Mouse (Mus musculus) gonadal fat pad, adult 2 months (tissue): ENCODE measurements around the gene Olfr1101. TPM values are rescaled to one million over a fixed set of nuclear protein-coding genes. Genes with fewer than 3 reads are reported as not detected.

Source experiments
- DNase-seq: peaks from one replicate; pipeline ENCODE4 v3.0.0-alpha.2; 2012; ENCODE audit warnings: low read depth
- polyA plus RNA-seq: library from polyadenylated mRNA; depleted of rRNA; stranded (reverse); fragments of >200 nt; gene quantifications from 2 replicates; pipeline ENCODE4 v1.2.3, GENCODE M21; 2012; rRNA removed

The Olfr1101 gene
- not detected in 2 replicates for polyA plus RNA-seq

GRCm38 (mm10) chr2:86991121-86991520 is at the start of gene Olfr1101:
TSS of gene Olfr1101 (minus strand) at chr2:86991221.
- DNase-seq: no peak

DNA sequence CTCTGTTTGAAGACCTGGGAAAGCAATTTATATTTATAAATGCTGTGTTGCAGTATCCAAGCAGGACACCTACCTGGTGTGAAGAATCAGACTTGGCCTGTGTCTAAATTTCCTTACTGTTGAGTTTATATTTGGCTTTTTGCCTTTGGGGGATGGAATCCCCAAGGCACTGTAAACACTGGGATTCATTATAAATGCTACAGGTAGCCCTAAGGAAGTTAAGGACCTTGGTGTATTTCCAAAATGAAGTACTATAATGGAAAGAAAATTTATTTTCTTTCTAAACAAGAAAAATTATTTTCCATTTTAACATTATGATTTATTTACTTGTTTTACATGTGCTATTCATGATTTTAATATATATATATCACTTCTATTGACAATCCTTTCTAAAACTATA is 45.4 kb upstream of the Olfr1101 start, which contains the start of gene Olfr1105:
Olfr1105 (minus strand) TSS at position 101 of the 400 bp plus-strand sequence.
- DNase-seq: no peak

DNA sequence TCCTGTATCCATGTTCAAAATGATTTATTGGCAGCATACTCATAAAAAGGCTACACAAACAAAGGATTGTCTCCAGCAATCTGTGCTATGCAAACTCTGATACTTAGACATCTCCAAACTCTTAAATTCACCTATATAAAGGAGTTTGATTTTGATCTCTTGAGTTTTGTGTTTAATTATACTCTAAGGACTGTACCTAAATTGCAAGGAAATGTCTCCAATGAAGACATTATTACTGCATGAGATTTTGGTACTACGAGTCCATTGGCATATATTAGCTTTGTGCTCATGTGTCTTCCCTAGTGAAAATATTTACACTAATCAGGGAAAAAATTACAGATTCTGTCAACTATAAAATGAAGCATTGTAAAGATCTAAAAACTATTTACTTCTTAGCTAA is 36.0 kb upstream of the Olfr1101 start, which contains the start of gene Olfr1104:
Olfr1104 (minus strand) TSS at position 101 of the 400 bp plus-strand sequence.
- DNase-seq: no peak

- DNase-seq: no peak
Observed at GRCm38 (mm10) chr2:86998098-86998497, 7.1 kb upstream of the Olfr1101 start, which contains the start of gene Olfr1102. TSS of gene Olfr1102 (plus strand) at chr2:86998398.

DNA sequence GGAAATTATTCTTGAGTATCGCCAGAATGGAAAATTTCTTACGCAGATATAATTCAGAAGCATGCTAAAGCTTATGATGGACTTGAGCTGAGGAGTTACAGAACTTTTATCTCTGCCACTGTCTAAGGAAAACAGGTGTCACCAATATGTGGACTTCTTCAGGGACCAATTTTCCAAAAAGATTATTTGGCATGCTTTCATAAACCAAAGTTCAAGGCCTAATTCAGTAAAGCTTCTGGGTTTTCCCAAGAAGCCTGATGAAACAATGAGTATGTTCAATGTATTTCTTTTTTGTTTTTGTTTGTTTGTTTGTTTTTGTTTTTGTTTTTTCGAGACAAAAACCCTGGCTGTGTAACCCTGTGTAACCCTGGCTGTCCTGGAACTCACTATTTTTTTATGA is 11.2 kb downstream of the Olfr1101 start, which contains the start of gene Olfr1100:
Olfr1100 (minus strand) TSS at position 101 of the 400 bp plus-strand sequence.
- no peak for DNase-seq

GRCm38 (mm10) chr2:86960593-86960992 is 30.4 kb downstream of the Olfr1101 start, which contains the start of gene Olfr1099:
TSS of gene Olfr1099 (minus strand) at chr2:86960693.
- DNase-seq: no peak

Other genes starting within 250 kb of the Olfr1101 start
- gene Olfr1090, start 232.2 kb downstream of the Olfr1101 start, polyA plus RNA-seq: not detected in 2 replicates
- not detected in 2 replicates for gene Olfr1093, start 208.7 kb downstream of the Olfr1101 start, polyA plus RNA-seq
- gene Olfr141, start 181.2 kb downstream of the Olfr1101 start, polyA plus RNA-seq: not detected in 2 replicates
- not detected in 2 replicates for gene Olfr1094, start 166.6 kb downstream of the Olfr1101 start, polyA plus RNA-seq
- not detected in 2 replicates for gene Olfr1095, start 139.5 kb downstream of the Olfr1101 start, polyA plus RNA-seq
- not detected in 2 replicates for gene Gm13723, start 116.4 kb downstream of the Olfr1101 start, polyA plus RNA-seq
- not detected in 2 replicates for gene Olfr1097, start 99.0 kb downstream of the Olfr1101 start, polyA plus RNA-seq
- gene Olfr1098, start 66.7 kb downstream of the Olfr1101 start, polyA plus RNA-seq: not detected in 2 replicates
- not detected in 2 replicates for gene Olfr1099, start 30.5 kb downstream of the Olfr1101 start, polyA plus RNA-seq
- gene Olfr1100, start 11.3 kb downstream of the Olfr1101 start, polyA plus RNA-seq: not detected in 2 replicates
- not detected in 2 replicates for gene Olfr1102, start 7.2 kb upstream of the Olfr1101 start, polyA plus RNA-seq
- gene Olfr1104, start 35.9 kb upstream of the Olfr1101 start, polyA plus RNA-seq: not detected in 2 replicates
- not detected in 2 replicates for gene Olfr1105, start 45.3 kb upstream of the Olfr1101 start, polyA plus RNA-seq
- gene Olfr1106, start 61.1 kb upstream of the Olfr1101 start, polyA plus RNA-seq: not detected in 2 replicates
- gene Olfr1107, start 84.6 kb upstream of the Olfr1101 start, polyA plus RNA-seq: not detected in 2 replicates
- not detected in 2 replicates for gene Olfr1109, start 104.8 kb upstream of the Olfr1101 start, polyA plus RNA-seq
- gene Olfr259, start 123.3 kb upstream of the Olfr1101 start, polyA plus RNA-seq: not detected in 2 replicates
- gene Olfr1110, start 149.1 kb upstream of the Olfr1101 start, polyA plus RNA-seq: not detected in 2 replicates
- gene Olfr1111, start 161.4 kb upstream of the Olfr1101 start, polyA plus RNA-seq: not detected in 2 replicates
- not detected in 2 replicates for gene Olfr1112, start 196.6 kb upstream of the Olfr1101 start, polyA plus RNA-seq
- not detected in 2 replicates for gene Olfr1113, start 217.7 kb upstream of the Olfr1101 start, polyA plus RNA-seq